Mouse (Mus musculus) lung, embryonic 16.5 days (tissue): Measurements from ENCODE around the gene Man2a1. TPM values are rescaled to one million over a fixed set of nuclear protein-coding genes. Genes with fewer than 3 reads are reported as not detected.

Source experiments
- ATAC-seq: fragments of 200-750 bp; cut with Nextera tagmentation; 2 replicates; pipeline ENCODE4 v1.8.0; 2017; ENCODE audit warnings: low read depth, mild to moderate bottlenecking, moderate library complexity
- H3K27ac ChIP-seq: fragments of 300-500 bp; sonication (generic); 2 replicates; pipeline ENCODE4 v1.5.1; 2014; ENCODE audit warnings: mild to moderate bottlenecking, control low read depth, low read length
- H3K27me3 ChIP-seq: fragments of 300-500 bp; sonication (generic); 2 replicates; pipeline ENCODE4 v1.6.1; 2014; ENCODE audit warnings: low read depth, low read length, mixed read lengths; ENCODE audit not compliant: control insufficient read depth, insufficient read depth
- H3K36me3 ChIP-seq: fragments of 300-500 bp; sonication (generic); 2 replicates; pipeline ENCODE4 v1.6.1; 2014; ENCODE audit warnings: low read length; ENCODE audit not compliant: control insufficient read depth, insufficient read depth
- H3K4me1 ChIP-seq: fragments of 300-500 bp; sonication (generic); replicated peaks from 2 replicates; pipeline ENCODE4 v1.6.1; 2014; ENCODE audit warnings: low read length, mixed read lengths; ENCODE audit not compliant: control insufficient read depth, insufficient read depth
- H3K4me2 ChIP-seq: fragments of 300-500 bp; sonication (generic); 2 replicates; pipeline ENCODE4 v1.6.1; 2014; ENCODE audit warnings: low read depth, low read length, control low read depth
- H3K4me3 ChIP-seq: fragments of 300-500 bp; sonication (generic); 2 replicates; pipeline ENCODE4 v1.5.1; 2014; ENCODE audit warnings: mild to moderate bottlenecking, low read length, control low read depth
- H3K9ac ChIP-seq: fragments of 300-500 bp; sonication (generic); 2 replicates; pipeline ENCODE4 v1.6.1; 2014; ENCODE audit warnings: low read length, control low read depth
- H3K9me3 ChIP-seq: fragments of 300-500 bp; sonication (generic); 2 replicates; pipeline ENCODE4 v1.6.1; 2016; ENCODE audit warnings: low read length; ENCODE audit not compliant: control insufficient read depth
- WGBS: fragments of 180-500 bp; shearing (Covaris S2); extraction: QIAGEN DNeasy Blood & Tissue Kit; methylation state at CpG from one replicate; pipeline ENCODE4 v1.1.7; 2014; 5-methylcytosine and 5-hydroxymethylcytosine counted together
- polyA plus RNA-seq: library from polyadenylated mRNA; unstranded; fragments of >200 nt; fragmentation: Nextera tagmentation; extraction: Ambion mirVana; gene quantifications from 2 replicates; pipeline ENCODE4 v1.2.1, GENCODE M21; 2015

Man2a1 gene
- polyA plus RNA-seq, 1 experiment from 2014 or later = 8.8 TPM

GRCm38 (mm10) chr17:64782307-64782706, 181.8 kb downstream of the Man2a1 start:
- WGBS = 69% methylated on average over 3 of the region's 3 CpGs
- Histone ChIP-seq H3K9me3 (no peaks in the 10 kb centered on the region), H3K36me3 (no peaks in the 10 kb centered on the region), H3K4me1 (no peaks in the 10 kb centered on the region), H3K27me3 (no peaks in the 10 kb centered on the region), H3K9ac (no peak overlapping the region), H3K4me3 (no peak overlapping the region), H3K4me2 (no peak overlapping the region), H3K27ac (no peak overlapping the region)
- ATAC-seq = peak; percentile 92

- Histone ChIP-seq H3K9ac (no peak overlapping the region), H3K36me3 (no peaks in the 10 kb centered on the region), H3K4me2 (no peak overlapping the region), H3K4me1 (peaks cover 6% of the 10 kb centered on the region), H3K9me3 (no peaks in the 10 kb centered on the region), H3K4me3 (no peak overlapping the region), H3K27ac (no peak overlapping the region), H3K27me3 (no peaks in the 10 kb centered on the region)
- no peak for ATAC-seq
- 16% methylated on average over 1 of the region's 1 CpGs for WGBS
Observed at GRCm38 (mm10) chr17:64785961-64786360, 185.4 kb downstream of the Man2a1 start.

- H3K4me2 ChIP-seq = no peak overlapping the region
- no peak overlapping the region for H3K27ac ChIP-seq
- no peaks in the 10 kb centered on the region for H3K36me3 ChIP-seq
- 75% methylated on average over 13 of the region's 13 CpGs for WGBS
- no peaks in the 10 kb centered on the region for H3K27me3 ChIP-seq
- H3K4me1 ChIP-seq = peaks cover 6% of the 10 kb centered on the region
- ATAC-seq = no peak
- H3K4me3 ChIP-seq = no peak overlapping the region
- H3K9ac ChIP-seq = no peak overlapping the region
- no peaks in the 10 kb centered on the region for H3K9me3 ChIP-seq
Observed at GRCm38 (mm10) chr17:64788301-64788700, 187.8 kb downstream of the Man2a1 start.

GRCm38 (mm10) chr17:64789175-64789574, 188.6 kb downstream of the Man2a1 start:
- ATAC-seq = peak; percentile 72
- WGBS = 17% methylated on average over 3 of the region's 3 CpGs

GRCm38 (mm10) chr17:64792076-64792475, 191.5 kb downstream of the Man2a1 start:
- no peak overlapping the region for H3K27ac ChIP-seq
- no peak overlapping the region for H3K9ac ChIP-seq
- 90% methylated on average over 3 of the region's 3 CpGs for WGBS
- H3K4me3 ChIP-seq = no peak overlapping the region
- H3K36me3 ChIP-seq = no peaks in the 10 kb centered on the region
- ATAC-seq = no peak
- H3K4me2 ChIP-seq = no peak overlapping the region
- no peaks in the 10 kb centered on the region for H3K27me3 ChIP-seq
- no peaks in the 10 kb centered on the region for H3K9me3 ChIP-seq
- peaks cover 6% of the 10 kb centered on the region for H3K4me1 ChIP-seq

More at GRCm38 (mm10) chr17:64789175-64789574, 188.6 kb downstream of the Man2a1 start:
- H3K4me1 ChIP-seq = peaks cover 6% of the 10 kb centered on the region
- no peak overlapping the region for H3K4me2 ChIP-seq
- H3K9ac ChIP-seq = no peak overlapping the region
- H3K27me3 ChIP-seq = no peaks in the 10 kb centered on the region
- H3K36me3 ChIP-seq = no peaks in the 10 kb centered on the region
- no peak overlapping the region for H3K27ac ChIP-seq
- H3K4me3 ChIP-seq = no peak overlapping the region
- H3K9me3 ChIP-seq = no peaks in the 10 kb centered on the region

- H3K27ac ChIP-seq = no peak overlapping the region
- no peaks in the 10 kb centered on the region for H3K36me3 ChIP-seq
- H3K9me3 ChIP-seq = no peaks in the 10 kb centered on the region
- WGBS = 52% methylated on average over 5 of the region's 5 CpGs
- H3K27me3 ChIP-seq = no peaks in the 10 kb centered on the region
- ATAC-seq = no peak
- no peak overlapping the region for H3K4me2 ChIP-seq
- H3K4me3 ChIP-seq = no peak overlapping the region
- no peak overlapping the region for H3K9ac ChIP-seq
- H3K4me1 ChIP-seq = peaks cover 6% of the 10 kb centered on the region
Observed at GRCm38 (mm10) chr17:64792623-64793022, 192.1 kb downstream of the Man2a1 start.

GRCm38 (mm10) chr17:64802168-64802955, 201.8 kb downstream of the Man2a1 start:
- no peak overlapping the region for H3K4me2 ChIP-seq
- H3K4me3 ChIP-seq = no peak overlapping the region
- no peak overlapping the region for H3K27ac ChIP-seq
- no peaks in the 10 kb centered on the region for H3K4me1 ChIP-seq
- H3K9ac ChIP-seq = no peak overlapping the region
- no peaks in the 10 kb centered on the region for H3K27me3 ChIP-seq
- ATAC-seq = 0 out of 2 replicates have a peak, but pooled peaks have one; percentile 34
- 20% methylated on average over 11 of the region's 11 CpGs for WGBS
- H3K36me3 ChIP-seq = no peaks in the 10 kb centered on the region
- H3K9me3 ChIP-seq = no peaks in the 10 kb centered on the region

GRCm38 (mm10) chr17:64802956-64803275, 202.4 kb downstream of the Man2a1 start:
- H3K9ac ChIP-seq = no peak overlapping the region
- ATAC-seq = no peak
- no peaks in the 10 kb centered on the region for H3K9me3 ChIP-seq
- H3K27ac ChIP-seq = no peak overlapping the region
- H3K4me3 ChIP-seq = no peak overlapping the region
- H3K36me3 ChIP-seq = no peaks in the 10 kb centered on the region
- WGBS = 66% methylated on average over 7 of the region's 7 CpGs
- no peak overlapping the region for H3K4me2 ChIP-seq
- no peaks in the 10 kb centered on the region for H3K27me3 ChIP-seq
- no peaks in the 10 kb centered on the region for H3K4me1 ChIP-seq
